Mouse (Mus musculus) liver, embryonic 11.5 days (tissue): ENCODE results near the gene Auts2. TPM values are rescaled to one million over a fixed set of nuclear protein-coding genes. Genes with fewer than 3 reads are reported as not detected.

Experiments
- ATAC-seq: fragments of 200-750 bp; cut with Nextera tagmentation; replicated peaks from 2 replicates; pipeline ENCODE4 v1.8.0; 2017; ENCODE audit warnings: moderate number of reproducible peaks, mild to moderate bottlenecking, moderate TSS enrichment, moderate library complexity; ENCODE audit not compliant: low FRiP score
- DNase-seq: peaks from one replicate; pipeline ENCODE4 v3.0.0-alpha.2; 2017; ENCODE audit warnings: low spot score
- H3K27ac ChIP-seq: fragments of 300-500 bp; sonication (generic); 2 replicates; pipeline ENCODE4 v1.5.1; 2014; ENCODE audit warnings: mild to moderate bottlenecking, low read depth, low read length, control low read depth
- H3K27me3 ChIP-seq: fragments of 300-500 bp; sonication (generic); replicated peaks from 2 replicates; pipeline ENCODE4 v1.6.1; 2014; ENCODE audit warnings: low read length, mixed read lengths; ENCODE audit not compliant: control insufficient read depth, insufficient read depth
- H3K36me3 ChIP-seq: fragments of 300-500 bp; sonication (generic); 2 replicates; pipeline ENCODE4 v1.6.1; 2014; ENCODE audit warnings: mild to moderate bottlenecking, low read length, moderate library complexity, mixed read lengths; ENCODE audit not compliant: control insufficient read depth, insufficient read depth
- H3K4me1 ChIP-seq: fragments of 300-500 bp; sonication (generic); replicated peaks from 2 replicates; pipeline ENCODE4 v1.6.1; 2014; ENCODE audit warnings: low read length, mixed read lengths; ENCODE audit not compliant: control insufficient read depth, insufficient read depth
- H3K4me2 ChIP-seq: fragments of 300-500 bp; sonication (generic); 2 replicates; pipeline ENCODE4 v1.6.1; 2014; ENCODE audit warnings: mild to moderate bottlenecking, control low read depth, moderate library complexity
- H3K4me3 ChIP-seq: fragments of 300-500 bp; sonication (generic); 2 replicates; pipeline ENCODE4 v1.5.1; 2014; ENCODE audit warnings: low read depth, low read length, control low read depth
- H3K9ac ChIP-seq: fragments of 300-500 bp; sonication (generic); 2 replicates; pipeline ENCODE4 v1.6.1; 2014; ENCODE audit warnings: low read depth, low read length, control low read depth
- H3K9me3 ChIP-seq: fragments of 300-500 bp; sonication (generic); 2 replicates; pipeline ENCODE4 v1.6.1; 2016; ENCODE audit warnings: low read length, inconsistent platforms, mixed read lengths; ENCODE audit not compliant: control insufficient read depth
- WGBS: fragments of 180-500 bp; shearing (Covaris S2); extraction: QIAGEN DNeasy Blood & Tissue Kit; methylation state at CpG from one replicate; pipeline ENCODE4 v1.1.7; 2014; 5-methylcytosine and 5-hydroxymethylcytosine counted together
- polyA plus RNA-seq: library from polyadenylated mRNA; unstranded; fragments of >200 nt; fragmentation: Nextera tagmentation; extraction: Ambion mirVana; gene quantifications from 2 replicates; pipeline ENCODE4 v1.2.1, GENCODE M21; 2014

Gene Auts2
- polyA plus RNA-seq, 1 experiment from 2014 or later = 13.8 TPM

GRCm38 (mm10) chr5:132433377-132434115 is 109.6 kb downstream of the Auts2 start:
- ATAC-seq = peak; percentile 20; the same call in 1 of the 2 replicates

GRCm38 (mm10) chr5:132429363-132429762 is 113.8 kb downstream of the Auts2 start:
- ATAC-seq = no peak
- no peak overlapping the region for H3K4me2 ChIP-seq
- no peaks in the 10 kb centered on the region for H3K4me1 ChIP-seq
- H3K27ac ChIP-seq = no peak overlapping the region
- no peak for DNase-seq
- H3K4me3 ChIP-seq = no peak overlapping the region
- no peaks in the 10 kb centered on the region for H3K36me3 ChIP-seq
- no peaks in the 10 kb centered on the region for H3K27me3 ChIP-seq
- WGBS = 70% methylated on average over 3 of the region's 3 CpGs
- H3K9me3 ChIP-seq = no peaks in the 10 kb centered on the region
- no peak overlapping the region for H3K9ac ChIP-seq

More at GRCm38 (mm10) chr5:132433377-132434115, 109.6 kb downstream of the Auts2 start:
- Histone ChIP-seq H3K4me3 (no peak overlapping the region), H3K9me3 (no peaks in the 10 kb centered on the region), H3K9ac (no peak overlapping the region), H3K27ac (no peak overlapping the region), H3K4me2 (no peak overlapping the region), H3K27me3 (no peaks in the 10 kb centered on the region), H3K4me1 (no peaks in the 10 kb centered on the region; the same call in 1 of the 2 replicates), H3K36me3 (no peaks in the 10 kb centered on the region)
- 55% methylated on average over 6 of the region's 6 CpGs for WGBS
- no peak for DNase-seq

DNA sequence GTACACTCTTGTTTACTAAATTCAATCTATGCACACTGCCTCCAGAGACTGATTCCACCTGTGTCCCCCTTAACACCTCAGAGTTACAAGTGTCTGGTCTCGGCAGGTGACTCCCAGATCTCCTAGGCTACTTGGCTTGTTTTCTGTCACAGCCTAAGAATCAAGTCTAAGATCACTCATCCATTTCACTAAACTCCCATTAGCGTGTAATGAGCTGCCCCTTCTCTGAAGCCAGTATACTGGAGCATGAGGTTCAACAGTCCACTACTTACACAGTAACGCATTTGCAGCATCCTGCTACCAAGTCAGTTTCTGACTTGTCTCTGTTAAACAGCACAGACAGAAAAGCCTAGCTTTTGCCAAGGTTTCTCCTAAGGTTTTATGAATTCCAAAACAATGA is 116.8 kb downstream of the Auts2 start:
- Histone ChIP-seq H3K27me3 (no peaks in the 10 kb centered on the region), H3K4me1 (no peaks in the 10 kb centered on the region), H3K4me2 (no peak overlapping the region), H3K9ac (no peak overlapping the region), H3K9me3 (no peaks in the 10 kb centered on the region), H3K27ac (no peak overlapping the region), H3K36me3 (no peaks in the 10 kb centered on the region), H3K4me3 (no peak overlapping the region)
- DNase-seq (no peak), ATAC-seq (no peak)
- WGBS = 87% methylated on average over 3 of the region's 3 CpGs

- H3K36me3 ChIP-seq = no peaks in the 10 kb centered on the region
- no peak overlapping the region for H3K4me3 ChIP-seq
- no peak overlapping the region for H3K4me2 ChIP-seq
- no peak overlapping the region for H3K9ac ChIP-seq
- ATAC-seq (no peak), DNase-seq (no peak)
- H3K9me3 ChIP-seq = no peaks in the 10 kb centered on the region
- 78% methylated on average over 6 of the region's 6 CpGs for WGBS
- H3K27ac ChIP-seq = no peak overlapping the region
- H3K27me3 ChIP-seq = no peaks in the 10 kb centered on the region
- H3K4me1 ChIP-seq = no peaks in the 10 kb centered on the region
These were observed 117.3 kb downstream of the Auts2 start for GRCm38 (mm10) chr5:132425792-132426309.

DNA sequence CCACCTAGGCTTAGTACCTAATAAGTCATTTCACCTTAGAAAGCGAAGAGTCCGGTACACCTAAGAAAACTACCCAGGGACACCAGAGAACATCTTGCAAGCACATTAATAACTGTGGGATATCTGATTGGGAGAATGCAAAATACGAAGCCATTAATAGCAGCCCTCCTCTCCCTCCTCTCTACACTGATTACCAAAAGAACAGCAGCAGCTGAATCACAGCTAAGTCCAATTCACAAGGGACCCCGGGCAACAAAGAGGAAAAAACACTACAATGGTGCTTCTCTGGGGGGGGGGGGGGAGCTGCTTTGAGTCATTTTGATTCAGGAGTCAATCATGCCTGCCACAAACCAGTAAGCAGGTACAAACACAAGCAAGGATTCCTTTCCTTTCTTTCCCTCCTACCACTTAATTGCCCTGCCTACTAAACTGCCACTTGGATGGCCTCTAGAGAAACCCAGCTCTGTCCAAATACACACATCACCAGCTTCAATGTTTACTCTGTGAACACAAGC is 132.7 kb downstream of the Auts2 start:
- ATAC-seq = no peak
- no peaks in the 10 kb centered on the region for H3K36me3 ChIP-seq
- WGBS = 74% methylated on average over 4 of the region's 4 CpGs
- H3K4me1 ChIP-seq = no peaks in the 10 kb centered on the region
- no peak overlapping the region for H3K27ac ChIP-seq
- no peak overlapping the region for H3K4me2 ChIP-seq
- H3K9ac ChIP-seq = no peak overlapping the region
- no peaks in the 10 kb centered on the region for H3K27me3 ChIP-seq
- H3K9me3 ChIP-seq = no peaks in the 10 kb centered on the region
- no peak overlapping the region for H3K4me3 ChIP-seq
- DNase-seq = no peak

DNA sequence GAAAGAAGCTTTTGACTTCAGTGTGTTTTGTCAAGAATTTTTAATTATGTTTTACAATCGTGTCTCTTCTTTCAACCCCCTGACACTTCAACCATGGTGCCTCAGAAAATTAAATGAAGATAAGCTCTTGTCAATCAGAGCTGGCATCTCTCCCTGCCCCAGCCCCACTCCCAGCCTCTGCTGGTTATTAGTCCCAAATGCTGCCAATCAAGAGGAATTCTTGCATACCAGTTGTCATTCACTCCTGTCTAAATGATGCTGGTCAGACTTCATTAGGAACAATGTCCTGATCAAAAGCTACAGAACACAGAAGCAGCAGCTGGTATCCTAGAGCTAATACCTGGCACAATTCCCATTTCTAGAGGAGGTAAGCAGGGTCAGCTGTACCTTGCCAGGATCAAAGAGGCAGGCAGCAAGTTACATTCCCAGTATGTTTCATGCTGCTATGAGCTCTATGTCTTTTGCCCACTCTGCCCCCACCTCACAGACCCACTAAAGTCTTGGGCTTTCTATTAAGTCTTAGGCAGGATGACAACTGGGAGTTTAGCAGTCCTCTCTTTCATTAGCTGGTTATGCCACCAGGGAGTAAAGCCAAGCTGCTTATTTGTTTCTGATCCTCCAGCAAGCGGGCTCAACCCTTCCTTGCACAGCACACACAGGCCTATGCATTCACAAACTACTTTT is 134.1 kb downstream of the Auts2 start:
- no peak overlapping the region for H3K9ac ChIP-seq
- H3K9me3 ChIP-seq = no peaks in the 10 kb centered on the region
- 70% methylated on average over 2 of the region's 2 CpGs for WGBS
- no peaks in the 10 kb centered on the region for H3K4me1 ChIP-seq
- no peaks in the 10 kb centered on the region for H3K36me3 ChIP-seq
- no peak overlapping the region for H3K27ac ChIP-seq
- H3K4me3 ChIP-seq = no peak overlapping the region
- ATAC-seq (no peak), DNase-seq (no peak)
- H3K27me3 ChIP-seq = no peaks in the 10 kb centered on the region
- H3K4me2 ChIP-seq = no peak overlapping the region

GRCm38 (mm10) chr5:132400556-132400955 is 142.6 kb downstream of the Auts2 start:
- no peak for ATAC-seq
- Histone ChIP-seq H3K9me3 (no peaks in the 10 kb centered on the region), H3K27me3 (no peaks in the 10 kb centered on the region), H3K4me3 (no peak overlapping the region), H3K4me2 (no peak overlapping the region), H3K36me3 (no peaks in the 10 kb centered on the region), H3K27ac (no peak overlapping the region), H3K9ac (no peak overlapping the region), H3K4me1 (peaks cover 4% of the 10 kb centered on the region)
- 85% methylated on average over 10 of the region's 10 CpGs for WGBS
- no peak for DNase-seq

DNA sequence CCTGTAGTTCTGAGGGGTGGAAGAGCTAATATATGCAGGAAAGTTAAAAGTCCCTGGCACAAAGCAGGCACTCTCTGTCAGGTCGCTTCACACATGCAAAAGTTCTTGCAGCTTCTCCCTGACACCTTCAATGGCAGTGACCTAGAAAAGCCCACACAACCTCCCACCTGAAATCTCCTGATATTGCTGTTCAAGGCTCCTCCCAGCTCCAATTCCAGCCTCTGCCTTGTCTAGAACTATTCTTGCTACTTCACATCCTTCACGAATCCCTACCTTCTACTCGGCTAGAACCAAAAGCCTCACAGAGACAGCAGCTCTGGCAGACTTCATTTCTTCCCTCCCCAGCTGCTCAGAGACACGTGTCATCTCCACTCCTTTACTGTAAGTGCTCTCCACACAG is 143.7 kb downstream of the Auts2 start:
- H3K4me1 ChIP-seq = peaks cover 10% of the 10 kb centered on the region

More for the DNA sequence above, 143.7 kb downstream of the Auts2 start:
- no peaks in the 10 kb centered on the region for H3K27me3 ChIP-seq
- H3K27ac ChIP-seq = no peak overlapping the region
- H3K9me3 ChIP-seq = no peaks in the 10 kb centered on the region
- DNase-seq = no peak
- H3K9ac ChIP-seq = no peak overlapping the region
- H3K4me3 ChIP-seq = no peak overlapping the region
- 51% methylated on average over 4 of the region's 4 CpGs for WGBS
- H3K36me3 ChIP-seq = no peaks in the 10 kb centered on the region
- no peak overlapping the region for H3K4me2 ChIP-seq
- no peak for ATAC-seq
